Mouse (Mus musculus) ES-E14 (cell line): Measurements from ENCODE around the gene Slc1a2. TPM values are rescaled to one million over a fixed set of nuclear protein-coding genes. Genes with fewer than 3 reads are reported as not detected.
A peak's percentile ranks its signal among the peaks of the same experiment; 100 is the strongest.

Experiments used
- DNase-seq: peaks from one replicate; pipeline ENCODE4 v3.0.0-alpha.2; 2013; ENCODE audit warnings: low read depth, low spot score
- H3K27ac ChIP-seq: 2 replicates; pipeline ENCODE4 v1.5.1; 2012; ENCODE audit warnings: low read depth, mild to moderate bottlenecking, low read length, moderate library complexity, mixed read lengths; ENCODE audit not compliant: poor library complexity, insufficient read depth, severe bottlenecking
- H3K36me3 ChIP-seq: 2 replicates; pipeline ENCODE4 v1.6.1; 2012; ENCODE audit warnings: mild to moderate bottlenecking, low read length, moderate library complexity, mixed read lengths; ENCODE audit not compliant: control insufficient read depth, poor library complexity, insufficient read depth, severe bottlenecking
- H3K4me1 ChIP-seq, 2 experiments: fragments of 150-350 bp in 1 of 2; sonication (generic) in 1 of 2; 2 replicates each; pipeline ENCODE4 v1.6.1; 2012; ENCODE audit warnings: low read length in 2 of 2, mild to moderate bottlenecking in 1 of 2, mixed read lengths in 1 of 2; ENCODE audit not compliant: control insufficient read depth in 2 of 2, insufficient read depth in 2 of 2, poor library complexity in 1 of 2
- H3K4me3 ChIP-seq, 2 experiments: fragments of 150-350 bp in 1 of 2; sonication (generic) in 1 of 2; 2 replicates each; pipeline ENCODE4 v1.5.1; 2012; ENCODE audit warnings: low read length in 2 of 2, low read depth in 1 of 2, mild to moderate bottlenecking in 1 of 2, mixed read lengths in 1 of 2; ENCODE audit not compliant: insufficient read depth in 1 of 2, poor library complexity in 1 of 2, severe bottlenecking in 1 of 2
- H3K9ac ChIP-seq: 2 replicates; pipeline ENCODE4 v1.6.1; 2012; ENCODE audit warnings: low read depth, mild to moderate bottlenecking, low read length, mixed read lengths; ENCODE audit not compliant: poor library complexity, insufficient read depth, severe bottlenecking
- H3K9me3 ChIP-seq: fragments of 150-350 bp; sonication (generic); 2 replicates; pipeline ENCODE4 v1.6.1; 2012; ENCODE audit warnings: low read depth, mild to moderate bottlenecking, low read length; ENCODE audit not compliant: control insufficient read depth, insufficient read depth
- CHD2 ChIP-seq: IDR thresholded peaks from 2 replicates; pipeline ENCODE4 v1.6.1; 2014; ENCODE audit warnings: mild to moderate bottlenecking, low read depth, low read length, inconsistent platforms
- HCFC1 ChIP-seq: IDR thresholded peaks from 2 replicates; pipeline ENCODE4 v1.6.1; 2012; ENCODE audit warnings: low read length, inconsistent platforms, borderline replicate concordance; ENCODE audit not compliant: insufficient read depth
- MAFK ChIP-seq: IDR thresholded peaks from 2 replicates; pipeline ENCODE4 v1.6.1; 2014; ENCODE audit warnings: mild to moderate bottlenecking, low read depth, low read length, inconsistent platforms; ENCODE audit not compliant: insufficient read depth
- ZC3H11A ChIP-seq: IDR thresholded peaks from 2 replicates; pipeline ENCODE4 v1.6.1; 2012; ENCODE audit warnings: low read depth, mild to moderate bottlenecking, inconsistent platforms, low read length, borderline replicate concordance
- ZNF384 ChIP-seq: IDR thresholded peaks from 2 replicates; pipeline ENCODE4 v1.6.1; 2012; ENCODE audit warnings: low read depth, low read length, inconsistent platforms
- in situ Hi-C, 2 experiments: fragments of 600-800 bp; cut with MboI; formaldehyde crosslinking; loops; one replicate each; pipeline ENCODE4 v1.15.1; 2025; ENCODE audit warnings: low sequenced_read_pairs in 2 of 2, inconsistent platforms in 1 of 2; ENCODE audit not compliant: unreplicated experiment in 2 of 2
- total RNA-seq: library from RNA; depleted of rRNA; stranded (reverse); fragments of 300-350 nt; gene quantifications from 2 replicates; pipeline ENCODE4 v1.2.3, GENCODE M21; 2012

Slc1a2 gene
- total RNA-seq, 1 experiment, result 0.40 TPM

DNA sequence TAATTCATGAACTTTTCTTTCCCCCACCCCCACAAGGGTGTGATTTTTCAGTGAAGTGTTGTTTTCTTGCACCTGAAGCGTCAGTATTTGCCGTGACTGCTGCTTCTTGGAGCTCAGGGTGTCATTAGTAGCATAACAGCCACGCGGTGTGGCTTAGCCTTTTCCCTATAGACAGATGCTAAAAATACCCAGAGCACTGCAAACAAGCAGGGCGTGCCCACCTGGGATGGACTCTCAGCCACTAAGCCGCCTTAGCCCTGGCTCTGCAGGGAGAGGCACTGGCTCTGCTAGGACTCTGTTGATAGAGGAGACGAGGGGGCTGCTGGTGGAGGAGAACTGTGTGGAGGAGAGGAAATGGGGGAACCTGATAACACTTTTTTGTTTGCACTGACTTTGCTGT is 35.1 kb downstream of the Slc1a2 start:
- in situ Hi-C loops, result no loop called here
- H3K27ac ChIP-seq, result no peak overlapping the region
- TF ChIP-seq HCFC1 (no peak), MAFK (no peak), ZC3H11A (no peak), ZNF384 (no peak), CHD2 (no peak)
- no peaks in the 10 kb centered on the region for H3K4me1 ChIP-seq
- H3K36me3 ChIP-seq, result no peaks in the 10 kb centered on the region
- H3K9me3 ChIP-seq, result no peaks in the 10 kb centered on the region
- no peak overlapping the region for H3K4me3 ChIP-seq
- no peak overlapping the region for H3K9ac ChIP-seq
- no peak for DNase-seq

DNA sequence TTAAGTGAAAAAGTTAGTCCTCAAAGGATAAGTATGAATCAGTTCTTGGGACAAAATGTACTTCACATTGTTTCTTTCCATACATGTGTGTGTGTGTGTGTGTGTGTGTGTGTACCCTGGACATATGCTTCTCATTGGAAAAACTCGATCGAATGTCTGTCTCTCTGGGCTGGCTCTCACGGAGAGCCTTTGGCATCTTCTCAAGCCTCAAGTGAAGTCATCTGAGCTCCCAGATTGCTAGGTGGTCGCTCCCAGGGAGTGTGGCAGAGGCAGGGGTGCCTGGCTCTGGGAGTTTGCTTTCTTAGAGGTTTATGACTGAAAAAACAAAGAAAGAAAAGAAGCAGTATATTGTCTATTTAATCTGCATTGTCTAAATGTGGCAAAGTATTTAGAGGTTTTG is 36.3 kb downstream of the Slc1a2 start:
- Histone ChIP-seq H3K9ac (no peak overlapping the region), H3K4me3 (no peak overlapping the region), H3K36me3 (no peaks in the 10 kb centered on the region), H3K9me3 (no peaks in the 10 kb centered on the region), H3K4me1 (no peaks in the 10 kb centered on the region), H3K27ac (no peak overlapping the region)
- no peak for TF ChIP-seq MAFK
- TF ChIP-seq HCFC1, result no peak
- TF ChIP-seq ZNF384, result no peak
- TF ChIP-seq CHD2, result no peak
- no peak for TF ChIP-seq ZC3H11A
- in situ Hi-C loops, result no loop called here
- no peak for DNase-seq

- H3K4me1 ChIP-seq, result no peaks in the 10 kb centered on the region
- no peaks in the 10 kb centered on the region for H3K36me3 ChIP-seq
- H3K9me3 ChIP-seq, result no peaks in the 10 kb centered on the region
- TF ChIP-seq ZC3H11A, result no peak
- no peak for TF ChIP-seq MAFK
- TF ChIP-seq ZNF384, result no peak
- TF ChIP-seq HCFC1, result no peak
- no peak for TF ChIP-seq CHD2
- in situ Hi-C loops, result no loop called here
- peak; percentile 6 for DNase-seq
- H3K4me3 ChIP-seq, result no peak overlapping the region
- H3K9ac ChIP-seq, result no peak overlapping the region
- H3K27ac ChIP-seq, result no peak overlapping the region
Observed at GRCm38 (mm10) chr2:102695541-102695940, 37.1 kb downstream of the Slc1a2 start.

GRCm38 (mm10) chr2:102697732-102698131 is 39.3 kb downstream of the Slc1a2 start:
- TF ChIP-seq HCFC1 (no peak), CHD2 (no peak), ZNF384 (no peak)
- no peaks in the 10 kb centered on the region for H3K4me1 ChIP-seq
- in situ Hi-C loops, result no loop called here
- H3K36me3 ChIP-seq, result no peaks in the 10 kb centered on the region
- DNase-seq, result no peak
- H3K9me3 ChIP-seq, result no peaks in the 10 kb centered on the region
- H3K4me3 ChIP-seq, result no peak overlapping the region
- H3K27ac ChIP-seq, result no peak overlapping the region
- H3K9ac ChIP-seq, result no peak overlapping the region

DNA sequence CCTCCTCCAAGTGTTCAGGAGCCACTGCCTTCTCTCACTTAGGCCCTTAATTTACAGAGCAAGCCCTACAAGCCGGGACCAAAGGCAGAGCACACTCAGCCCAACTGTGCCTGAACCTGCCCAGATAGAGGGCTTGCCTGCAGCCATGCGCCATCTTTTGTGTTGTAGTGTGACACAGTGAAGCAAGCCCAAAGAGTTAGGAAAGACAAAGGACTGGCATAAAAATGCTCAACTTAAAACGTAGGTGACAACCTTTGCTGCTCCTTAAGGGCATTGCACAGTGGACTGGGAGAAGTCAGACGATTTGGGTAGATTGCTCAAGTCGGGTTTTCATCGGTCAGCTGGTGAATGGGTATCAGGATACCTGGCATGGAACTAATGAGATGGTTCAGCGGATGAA is 41.5 kb downstream of the Slc1a2 start:
- DNase-seq, result no peak
- Histone ChIP-seq H3K4me1 (no peaks in the 10 kb centered on the region), H3K36me3 (no peaks in the 10 kb centered on the region), H3K9ac (no peak overlapping the region), H3K27ac (no peak overlapping the region), H3K4me3 (no peak overlapping the region), H3K9me3 (no peaks in the 10 kb centered on the region)
- in situ Hi-C loops, result no loop called here
- TF ChIP-seq MAFK (no peak), ZC3H11A (no peak), CHD2 (no peak), ZNF384 (no peak), HCFC1 (no peak)
